Mouse (Mus musculus): ENCODE results near the gene Cd6.

Cd6 gene

GRCm38 (mm10) chr19:10798576-10798975, 31.3 kb downstream of the Cd6 start:
- DNase-seq, result no peak

- no peak for DNase-seq
Observed at GRCm38 (mm10) chr19:10794916-10795315, 34.9 kb downstream of the Cd6 start.

- no peak for DNase-seq
Observed at GRCm38 (mm10) chr19:10793044-10793443, 36.8 kb downstream of the Cd6 start.

- peak; percentile 25 to 48 for DNase-seq
Observed at GRCm38 (mm10) chr19:10790323-10790722, 39.5 kb downstream of the Cd6 start.

GRCm38 (mm10) chr19:10788242-10788641, 41.6 kb downstream of the Cd6 start:
- no peak for DNase-seq

- no peak for DNase-seq
Observed at GRCm38 (mm10) chr19:10787406-10787805, 42.5 kb downstream of the Cd6 start.

GRCm38 (mm10) chr19:10786753-10787152, 43.1 kb downstream of the Cd6 start:
- DNase-seq, result no peak

GRCm38 (mm10) chr19:10784796-10785459, 44.9 kb downstream of the Cd6 start:
- DNase-seq, result no peak

GRCm38 (mm10) chr19:10784061-10784460, 45.8 kb downstream of the Cd6 start:
- no peak for DNase-seq

- DNase-seq, result no peak
Observed at GRCm38 (mm10) chr19:10783168-10783567, 46.7 kb downstream of the Cd6 start.

- DNase-seq, result no peak
Observed at GRCm38 (mm10) chr19:10781641-10782040, 48.2 kb downstream of the Cd6 start.

- no peak for DNase-seq
Observed at GRCm38 (mm10) chr19:10776906-10777305, 53.0 kb downstream of the Cd6 start.

GRCm38 (mm10) chr19:10774141-10774540, 55.7 kb downstream of the Cd6 start:
- DNase-seq, result no peak

- DNase-seq, result no peak
Observed at GRCm38 (mm10) chr19:10773384-10773783, 56.5 kb downstream of the Cd6 start.

- DNase-seq, result no peak
Observed at GRCm38 (mm10) chr19:10772866-10773265, 57.0 kb downstream of the Cd6 start.

GRCm38 (mm10) chr19:10771995-10772394, 57.9 kb downstream of the Cd6 start:
- DNase-seq, result no peak

GRCm38 (mm10) chr19:10769429-10770195, 60.2 kb downstream of the Cd6 start:
- no peak for DNase-seq

- no peak for DNase-seq
Observed at GRCm38 (mm10) chr19:10768694-10769428, 61.0 kb downstream of the Cd6 start.

- DNase-seq, result no peak
Observed at GRCm38 (mm10) chr19:10767631-10768030, 62.2 kb downstream of the Cd6 start.

GRCm38 (mm10) chr19:10763381-10764031, 66.4 kb downstream of the Cd6 start:
- DNase-seq, result no peak

GRCm38 (mm10) chr19:10762468-10762867, 67.4 kb downstream of the Cd6 start:
- no peak for DNase-seq

- no peak for DNase-seq
Observed at GRCm38 (mm10) chr19:10761794-10762415, 68.0 kb downstream of the Cd6 start.

Data from B cell, adult 2 months (primary cell).